Mouse (Mus musculus) lung, postnatal 0 days (tissue): ENCODE results near the gene Tmem115. TPM values are rescaled to one million over a fixed set of nuclear protein-coding genes. Genes with fewer than 3 reads are reported as not detected.
A peak's percentile ranks its signal among the peaks of the same experiment; 100 is the strongest.

Experiments used
- ATAC-seq: fragments of 200-750 bp; cut with Nextera tagmentation; 2 replicates; pipeline ENCODE4 v1.8.0; 2017; ENCODE audit warnings: moderate library complexity
- DNase-seq: peaks from one replicate; pipeline ENCODE4 v3.0.0-alpha.2; 2016; ENCODE audit warnings: low spot score
- H3K27ac ChIP-seq: fragments of 300-500 bp; sonication (generic); 2 replicates; pipeline ENCODE4 v1.5.1; 2014; ENCODE audit warnings: antibody characterized with exemption, mild to moderate bottlenecking, low read length, mixed read lengths
- H3K27me3 ChIP-seq: fragments of 300-500 bp; sonication (generic); replicated peaks from 2 replicates; pipeline ENCODE4 v1.6.1; 2014; ENCODE audit warnings: low read length, mixed read lengths; ENCODE audit not compliant: insufficient read depth
- H3K36me3 ChIP-seq: fragments of 300-500 bp; sonication (generic); 2 replicates; pipeline ENCODE4 v1.6.1; 2014; ENCODE audit warnings: low read length, mixed read lengths; ENCODE audit not compliant: insufficient read depth
- H3K4me1 ChIP-seq: fragments of 300-500 bp; sonication (generic); 2 replicates; pipeline ENCODE4 v1.6.1; 2014; ENCODE audit warnings: antibody characterized with exemption, low read depth, low read length, mixed read lengths; ENCODE audit not compliant: insufficient read depth
- H3K4me2 ChIP-seq: fragments of 300-500 bp; sonication (generic); replicated peaks from 2 replicates; pipeline ENCODE4 v1.6.1; 2014; ENCODE audit warnings: low read depth, mild to moderate bottlenecking, low read length, moderate library complexity, mixed read lengths
- H3K4me3 ChIP-seq: fragments of 300-500 bp; sonication (generic); 2 replicates; pipeline ENCODE4 v1.5.1; 2014; ENCODE audit warnings: low read depth, low read length
- H3K9ac ChIP-seq: fragments of 300-500 bp; sonication (generic); replicated peaks from 2 replicates; pipeline ENCODE4 v1.6.1; 2014; ENCODE audit warnings: low read depth, mild to moderate bottlenecking
- H3K9me3 ChIP-seq: fragments of 300-500 bp; sonication (generic); 2 replicates; pipeline ENCODE4 v1.6.1; 2016; ENCODE audit warnings: low read length, mixed read lengths
- CTCF ChIP-seq: IDR thresholded peaks from 2 replicates; pipeline ENCODE4 v1.5.1; 2016; ENCODE audit warnings: antibody characterized with exemption, mild to moderate bottlenecking
- EP300 ChIP-seq: IDR thresholded peaks from 2 replicates; pipeline ENCODE4 v1.6.1; 2016; ENCODE audit warnings: antibody characterized with exemption, mild to moderate bottlenecking, control low read depth
- WGBS: fragments of 180-500 bp; shearing (Covaris S2); extraction: QIAGEN DNeasy Blood & Tissue Kit; methylation state at CpG from one replicate; pipeline ENCODE4 v1.1.7; 2014; 5-methylcytosine and 5-hydroxymethylcytosine counted together
- polyA plus RNA-seq: library from polyadenylated mRNA; unstranded; fragments of >200 nt; fragmentation: Nextera tagmentation; extraction: Ambion mirVana; gene quantifications from 2 replicates; pipeline ENCODE4 v1.2.1, GENCODE M21; 2015

Gene Tmem115
- polyA plus RNA-seq, 1 experiment from 2014 or later: 48.5 TPM

- Histone ChIP-seq H3K4me1 (peaks cover 14% of the 10 kb centered on the region), H3K4me2 (no peak overlapping the region), H3K9ac (no peak overlapping the region), H3K27me3 (no peaks in the 10 kb centered on the region), H3K4me3 (no peak overlapping the region), H3K36me3 (0 out of 2 replicates have a peak, but pooled peaks cover 6% of the 10 kb centered on the region), H3K27ac (no peak overlapping the region), H3K9me3 (no peaks in the 10 kb centered on the region)
- TF ChIP-seq CTCF (peak; percentile 93), EP300 (no peak)
- 14% methylated on average over 3 of the region's 3 CpGs for WGBS
- ATAC-seq (no peak), DNase-seq (peak; percentile 74)
Measured at GRCm38 (mm10) chr9:107545602-107546001, 11.9 kb downstream of the Tmem115 start.

GRCm38 (mm10) chr9:107547026-107547425 lies 13.3 kb downstream of the Tmem115 start, which contains the start of gene Zmynd10:
Zmynd10 (plus strand) TSS chr9:107547298.
- no peaks in the 10 kb centered on the region for H3K27me3 ChIP-seq
- peak within 1 kb of the TSS; percentile 46 for H3K4me2 ChIP-seq
- peaks cover 17% of the 10 kb centered on the region for H3K4me1 ChIP-seq
- H3K9ac ChIP-seq: no peak within 1 kb of the TSS
- no peak for TF ChIP-seq CTCF
- WGBS: 3% methylated on average over 20 of the region's 20 CpGs
- no peak within 1 kb of the TSS for H3K27ac ChIP-seq
- DNase-seq: peak; percentile 97
- 0 out of 2 replicates have a peak, but pooled peaks cover 6% of the 10 kb centered on the region for H3K36me3 ChIP-seq
- H3K9me3 ChIP-seq: no peaks in the 10 kb centered on the region
- H3K4me3 ChIP-seq: no peak within 1 kb of the TSS
- ATAC-seq: peak; percentile 67

- no peak overlapping the region for H3K27ac ChIP-seq
- H3K9me3 ChIP-seq: no peaks in the 10 kb centered on the region
- peaks cover 19% of the 10 kb centered on the region for H3K4me1 ChIP-seq
- H3K4me2 ChIP-seq: no peak overlapping the region
- H3K4me3 ChIP-seq: no peak overlapping the region
- 0 out of 2 replicates have a peak, but pooled peaks cover 6% of the 10 kb centered on the region for H3K36me3 ChIP-seq
- no peak overlapping the region for H3K9ac ChIP-seq
- no peaks in the 10 kb centered on the region for H3K27me3 ChIP-seq
- no peak for TF ChIP-seq CTCF
- no peak for TF ChIP-seq EP300
- ATAC-seq (no peak), DNase-seq (no peak)
- WGBS: 71% methylated on average over 5 of the region's 5 CpGs
Measured at GRCm38 (mm10) chr9:107547957-107548356, 14.2 kb downstream of the Tmem115 start.

- Histone ChIP-seq H3K27ac (no peak overlapping the region), H3K36me3 (0 out of 2 replicates have a peak, but pooled peaks cover 6% of the 10 kb centered on the region), H3K4me3 (no peak overlapping the region), H3K9ac (no peak overlapping the region), H3K27me3 (no peaks in the 10 kb centered on the region), H3K4me2 (no peak overlapping the region), H3K9me3 (no peaks in the 10 kb centered on the region), H3K4me1 (peaks cover 26% of the 10 kb centered on the region)
- ATAC-seq (no peak), DNase-seq (no peak)
- 92% methylated on average over 10 of the region's 10 CpGs for WGBS
- TF ChIP-seq EP300 (no peak), CTCF (no peak)
Measured at GRCm38 (mm10) chr9:107548820-107549219, 15.1 kb downstream of the Tmem115 start.

- 69% methylated on average over 20 of the region's 20 CpGs for WGBS
Measured at GRCm38 (mm10) chr9:107549297-107550074, 15.7 kb downstream of the Tmem115 start.

GRCm38 (mm10) chr9:107550491-107551116 lies 16.9 kb downstream of the Tmem115 start:
- 0 out of 2 replicates have a peak overlapping the region, but pooled peaks have one; percentile 39 for H3K9ac ChIP-seq
- DNase-seq (peak; percentile 57), ATAC-seq (no peak)
- peaks cover 28% of the 10 kb centered on the region for H3K4me1 ChIP-seq
- no peak overlapping the region for H3K27ac ChIP-seq
- H3K4me3 ChIP-seq: no peak overlapping the region
- H3K36me3 ChIP-seq: no peaks in the 10 kb centered on the region
- H3K4me2 ChIP-seq: peak overlapping the region; percentile 68
- WGBS: 38% methylated on average over 23 of the region's 23 CpGs
- H3K9me3 ChIP-seq: no peaks in the 10 kb centered on the region
- H3K27me3 ChIP-seq: no peaks in the 10 kb centered on the region
- no peak for TF ChIP-seq CTCF

More at GRCm38 (mm10) chr9:107549297-107550074, 15.7 kb downstream of the Tmem115 start:
- Histone ChIP-seq H3K9me3 (no peaks in the 10 kb centered on the region), H3K27me3 (no peaks in the 10 kb centered on the region), H3K27ac (no peak overlapping the region), H3K4me3 (no peak overlapping the region), H3K9ac (no peak overlapping the region), H3K4me1 (peaks cover 28% of the 10 kb centered on the region), H3K4me2 (no peak overlapping the region), H3K36me3 (0 out of 2 replicates have a peak, but pooled peaks cover under 1% of the 10 kb centered on the region)
- ATAC-seq (no peak), DNase-seq (no peak)
- TF ChIP-seq EP300 (no peak), CTCF (no peak)
